Mouse (Mus musculus) midbrain, embryonic 11.5 days (tissue): ENCODE measurements around the gene Plpp1. TPM values are rescaled to one million over a fixed set of nuclear protein-coding genes. Genes with fewer than 3 reads are reported as not detected.

Source experiments
- ATAC-seq: fragments of 200-750 bp; cut with Nextera tagmentation; 2 replicates; pipeline ENCODE4 v1.8.0; 2017; ENCODE audit warnings: moderate TSS enrichment, moderate library complexity; ENCODE audit not compliant: low FRiP score
- DNase-seq: peaks from one replicate; pipeline ENCODE4 v3.0.0; 2015; ENCODE audit warnings: low spot score; ENCODE audit errors: missing footprints
- H3K27ac ChIP-seq: fragments of 300-500 bp; sonication (generic); 2 replicates; pipeline ENCODE4 v1.5.1; 2014; ENCODE audit warnings: low read depth, low read length
- H3K27me3 ChIP-seq: fragments of 300-500 bp; sonication (generic); 2 replicates; pipeline ENCODE4 v1.6.1; 2014; ENCODE audit warnings: mild to moderate bottlenecking, low read length, moderate library complexity, mixed read lengths; ENCODE audit not compliant: control insufficient read depth, insufficient read depth
- H3K36me3 ChIP-seq: fragments of 300-500 bp; sonication (generic); 2 replicates; pipeline ENCODE4 v1.6.1; 2014; ENCODE audit warnings: mild to moderate bottlenecking, low read length, moderate library complexity, mixed read lengths; ENCODE audit not compliant: control insufficient read depth, insufficient read depth
- H3K4me1 ChIP-seq: fragments of 300-500 bp; sonication (generic); 2 replicates; pipeline ENCODE4 v1.6.1; 2014; ENCODE audit warnings: low read length; ENCODE audit not compliant: control insufficient read depth, insufficient read depth
- H3K4me2 ChIP-seq: fragments of 300-500 bp; sonication (generic); 2 replicates; pipeline ENCODE4 v1.6.1; 2014; ENCODE audit warnings: mild to moderate bottlenecking, moderate library complexity
- H3K4me3 ChIP-seq: fragments of 300-500 bp; sonication (generic); 2 replicates; pipeline ENCODE4 v1.5.1; 2014; ENCODE audit warnings: low read depth, low read length
- H3K9ac ChIP-seq: fragments of 300-500 bp; sonication (generic); 2 replicates; pipeline ENCODE4 v1.6.1; 2014; ENCODE audit warnings: low read length
- H3K9me3 ChIP-seq: fragments of 300-500 bp; sonication (generic); 2 replicates; pipeline ENCODE4 v1.6.1; 2016; ENCODE audit warnings: low read length; ENCODE audit not compliant: control insufficient read depth
- WGBS: fragments of 180-500 bp; shearing (Covaris S2); extraction: QIAGEN DNeasy Blood & Tissue Kit; methylation state at CpG from one replicate; pipeline ENCODE4 v1.1.7; 2014; 5-methylcytosine and 5-hydroxymethylcytosine counted together
- polyA plus RNA-seq: library from polyadenylated mRNA; unstranded; fragments of >200 nt; fragmentation: Nextera tagmentation; extraction: Ambion mirVana; gene quantifications from 2 replicates; pipeline ENCODE4 v1.2.1, GENCODE M21; 2014

The Plpp1 gene
- polyA plus RNA-seq, 1 experiment from 2014 or later: 19.1 TPM

- 79% methylated on average over 5 of the region's 5 CpGs for WGBS
- H3K4me2 ChIP-seq: no peak overlapping the region
- DNase-seq: no peak
- ATAC-seq: no peak
- H3K9me3 ChIP-seq: no peaks in the 10 kb centered on the region
- no peak overlapping the region for H3K27ac ChIP-seq
- H3K36me3 ChIP-seq: no peaks in the 10 kb centered on the region
- no peaks in the 10 kb centered on the region for H3K4me1 ChIP-seq
- H3K4me3 ChIP-seq: no peak overlapping the region
- H3K27me3 ChIP-seq: no peaks in the 10 kb centered on the region
- no peak overlapping the region for H3K9ac ChIP-seq
Observed at GRCm38 (mm10) chr13:112790774-112791173, 9.8 kb upstream of the Plpp1 start.

- no peak overlapping the region for H3K4me3 ChIP-seq
- H3K4me1 ChIP-seq: no peaks in the 10 kb centered on the region
- no peaks in the 10 kb centered on the region for H3K27me3 ChIP-seq
- DNase-seq (no peak), ATAC-seq (no peak)
- H3K9ac ChIP-seq: no peak overlapping the region
- H3K27ac ChIP-seq: no peak overlapping the region
- 87% methylated on average over 5 of the region's 5 CpGs for WGBS
- no peaks in the 10 kb centered on the region for H3K36me3 ChIP-seq
- no peaks in the 10 kb centered on the region for H3K9me3 ChIP-seq
- no peak overlapping the region for H3K4me2 ChIP-seq
Observed at GRCm38 (mm10) chr13:112791906-112792305, 8.7 kb upstream of the Plpp1 start.

- peaks cover 3% of the 10 kb centered on the region; the same call in 1 of the 2 replicates for H3K4me1 ChIP-seq
- no peak overlapping the region for H3K4me2 ChIP-seq
- H3K27ac ChIP-seq: no peak overlapping the region
- H3K9me3 ChIP-seq: no peaks in the 10 kb centered on the region
- no peak overlapping the region for H3K9ac ChIP-seq
- DNase-seq: no peak
- no peaks in the 10 kb centered on the region for H3K27me3 ChIP-seq
- no peaks in the 10 kb centered on the region for H3K36me3 ChIP-seq
- 90% methylated on average over 9 of the region's 9 CpGs for WGBS
- no peak for ATAC-seq
- H3K4me3 ChIP-seq: no peak overlapping the region
Observed at GRCm38 (mm10) chr13:112798243-112798952, 2.2 kb upstream of the Plpp1 start.

- Histone ChIP-seq H3K27ac (no peak overlapping the region), H3K4me3 (no peak overlapping the region), H3K36me3 (no peaks in the 10 kb centered on the region), H3K27me3 (no peaks in the 10 kb centered on the region), H3K4me1 (peaks cover 3% of the 10 kb centered on the region; the same call in 1 of the 2 replicates), H3K4me2 (no peak overlapping the region), H3K9ac (no peak overlapping the region), H3K9me3 (no peaks in the 10 kb centered on the region)
- ATAC-seq (no peak), DNase-seq (no peak)
- 76% methylated on average over 9 of the region's 9 CpGs for WGBS
Observed at GRCm38 (mm10) chr13:112798953-112799305, 1.7 kb upstream of the Plpp1 start.

- Histone ChIP-seq H3K27me3 (no peaks in the 10 kb centered on the region), H3K4me3 (no peak overlapping the region), H3K9me3 (no peaks in the 10 kb centered on the region), H3K27ac (no peak overlapping the region), H3K4me2 (no peak overlapping the region), H3K4me1 (peaks cover 3% of the 10 kb centered on the region; the same call in 1 of the 2 replicates), H3K36me3 (no peaks in the 10 kb centered on the region), H3K9ac (no peak overlapping the region)
- WGBS: 72% methylated on average over 8 of the region's 8 CpGs
- ATAC-seq (no peak), DNase-seq (peak; percentile 85)
Observed at GRCm38 (mm10) chr13:112799721-112800241, 811 bp upstream of the Plpp1 start.

- peak overlapping the region; percentile 76 for H3K4me3 ChIP-seq
- WGBS: under 1% methylated on average over 23 of the region's 23 CpGs
- H3K9me3 ChIP-seq: no peaks in the 10 kb centered on the region
- peak overlapping the region; percentile 84 for H3K27ac ChIP-seq
- ATAC-seq (peak; percentile 74), DNase-seq (no peak)
- H3K4me2 ChIP-seq: peak overlapping the region; percentile 85
- H3K4me1 ChIP-seq: peaks cover 3% of the 10 kb centered on the region; the same call in 1 of the 2 replicates
- H3K36me3 ChIP-seq: no peaks in the 10 kb centered on the region; the same call in 1 of the 2 replicates
- no peaks in the 10 kb centered on the region for H3K27me3 ChIP-seq
- peak overlapping the region; percentile 81 for H3K9ac ChIP-seq
Observed at GRCm38 (mm10) chr13:112801381-112802004, 901 bp downstream of the Plpp1 start.

- no peak for ATAC-seq
- Histone ChIP-seq H3K4me2 (no peak overlapping the region), H3K4me3 (no peak overlapping the region), H3K9me3 (no peaks in the 10 kb centered on the region), H3K27me3 (no peaks in the 10 kb centered on the region), H3K9ac (no peak overlapping the region), H3K4me1 (peaks cover 3% of the 10 kb centered on the region; the same call in 1 of the 2 replicates), H3K36me3 (no peaks in the 10 kb centered on the region; the same call in 1 of the 2 replicates), H3K27ac (no peak overlapping the region)
- DNase-seq: no peak
- WGBS: 93% methylated on average over 7 of the region's 7 CpGs
Observed at GRCm38 (mm10) chr13:112803106-112803505, 2.5 kb downstream of the Plpp1 start.

- 87% methylated on average over 4 of the region's 4 CpGs for WGBS
- H3K4me2 ChIP-seq: no peak overlapping the region
- H3K4me1 ChIP-seq: peaks cover 3% of the 10 kb centered on the region; the same call in 1 of the 2 replicates
- DNase-seq: no peak
- H3K36me3 ChIP-seq: no peaks in the 10 kb centered on the region; the same call in 1 of the 2 replicates
- no peak overlapping the region for H3K4me3 ChIP-seq
- no peak overlapping the region for H3K9ac ChIP-seq
- ATAC-seq: no peak
- H3K27ac ChIP-seq: no peak overlapping the region
- H3K27me3 ChIP-seq: no peaks in the 10 kb centered on the region
- H3K9me3 ChIP-seq: no peaks in the 10 kb centered on the region
Observed at GRCm38 (mm10) chr13:112803661-112804060, 3.1 kb downstream of the Plpp1 start.

- Histone ChIP-seq H3K27ac (no peak overlapping the region), H3K9me3 (no peaks in the 10 kb centered on the region), H3K36me3 (no peaks in the 10 kb centered on the region; the same call in 1 of the 2 replicates), H3K4me2 (no peak overlapping the region), H3K4me3 (no peak overlapping the region), H3K4me1 (peaks cover 3% of the 10 kb centered on the region; the same call in 1 of the 2 replicates), H3K27me3 (no peaks in the 10 kb centered on the region), H3K9ac (no peak overlapping the region)
- no peak for DNase-seq
- ATAC-seq: no peak
- 96% methylated on average over 3 of the region's 3 CpGs for WGBS
Observed at GRCm38 (mm10) chr13:112805529-112805928, 4.9 kb downstream of the Plpp1 start.
